Mouse (Mus musculus) thymus, postnatal 10 days (tissue): ENCODE data around the gene Nprl3.
"Not testable (repeated sequence)": the region's sequence is repeated elsewhere in the genome, so short reads cannot be mapped to it uniquely, and the experiment has no call there.

Experiments
- DNase-seq, 2 experiments: peaks; one replicate each; pipeline ENCODE4 v3.0.0; 2021; ENCODE audit warnings: low spot score in 2 of 2

Nprl3 gene

GRCm38 (mm10) chr11:32284582-32284981 lies 17.1 kb upstream of the Nprl3 start:
- DNase-seq: not testable (repeated sequence)

DNA sequence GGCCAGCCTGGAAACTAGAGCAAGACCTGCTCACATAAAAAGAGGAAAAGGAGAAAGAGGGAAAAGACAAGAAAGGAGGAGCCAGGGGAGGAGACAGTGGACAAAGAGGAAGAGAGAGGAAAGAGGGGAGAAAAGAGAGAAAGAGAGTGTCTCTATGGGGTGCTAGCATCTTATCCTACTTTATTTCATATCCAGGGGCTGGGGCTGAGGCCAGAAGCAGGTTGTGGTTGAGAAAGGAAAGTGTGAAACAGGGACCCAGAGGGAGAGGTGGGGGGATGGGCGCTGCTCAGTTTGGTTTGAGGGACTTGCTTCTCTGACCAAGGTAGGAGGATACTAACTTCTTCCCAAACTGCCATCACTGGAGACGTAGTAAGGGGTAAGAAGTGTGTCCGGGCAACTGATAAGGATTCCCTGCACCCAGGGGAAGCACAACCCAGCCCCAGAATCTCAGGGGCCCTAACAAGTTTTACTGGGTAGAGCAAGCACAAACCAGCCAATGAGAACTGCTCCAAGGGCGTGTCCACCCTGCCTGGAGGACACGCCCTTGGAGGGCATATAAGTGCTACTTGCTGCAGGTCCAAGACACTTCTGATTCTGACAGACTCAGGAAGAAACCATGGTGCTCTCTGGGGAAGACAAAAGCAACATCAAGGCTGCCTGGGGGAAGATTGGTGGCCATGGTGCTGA lies 15.7 kb upstream of the Nprl3 start, which contains the start of gene Hba-a1:
Hba-a1 (plus strand) TSS at position 421 of the 687 bp plus-strand sequence.
- not testable (repeated sequence) for DNase-seq

DNA sequence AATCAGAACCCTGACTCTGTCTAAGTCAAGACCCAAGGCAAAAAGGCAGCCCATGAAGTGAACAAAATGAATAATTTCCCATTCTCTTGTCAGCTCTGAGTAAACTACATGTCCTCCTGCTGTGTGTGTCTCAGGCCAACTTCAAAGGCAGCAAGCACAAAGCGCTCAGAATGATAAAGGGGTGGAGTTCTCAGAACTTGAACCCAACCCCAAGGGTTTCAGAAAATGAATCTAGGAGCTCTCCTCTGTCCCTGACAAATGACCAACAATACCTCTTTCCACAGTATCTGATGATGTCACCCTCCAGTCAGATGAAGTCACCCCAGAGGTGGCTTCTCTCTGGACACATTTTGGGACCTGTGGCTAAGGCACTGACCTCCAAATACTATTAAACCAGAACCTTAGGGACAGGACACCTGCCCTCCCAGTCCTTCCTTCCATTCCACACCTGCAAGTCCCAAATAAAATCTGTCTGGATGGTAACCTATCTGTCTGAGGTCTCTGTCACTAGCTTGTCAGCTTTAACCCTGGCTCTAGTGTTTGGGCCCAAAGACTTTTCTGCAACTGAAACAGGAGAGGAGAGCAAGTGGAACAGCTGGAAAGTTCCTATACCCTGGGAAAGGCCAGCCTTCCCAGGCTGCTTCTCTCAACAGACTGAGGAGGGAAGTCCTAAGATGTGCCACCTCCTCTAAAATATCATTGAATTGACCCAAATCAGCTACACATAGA lies 14.1 kb upstream of the Nprl3 start:
- no peak for DNase-seq

GRCm38 (mm10) chr11:32280646-32281045 lies 13.1 kb upstream of the Nprl3 start:
- DNase-seq: no peak

- no peak for DNase-seq
Measured at GRCm38 (mm10) chr11:32278458-32278957, 11.0 kb upstream of the Nprl3 start.

GRCm38 (mm10) chr11:32277736-32278457 lies 10.4 kb upstream of the Nprl3 start:
- DNase-seq: no peak

DNA sequence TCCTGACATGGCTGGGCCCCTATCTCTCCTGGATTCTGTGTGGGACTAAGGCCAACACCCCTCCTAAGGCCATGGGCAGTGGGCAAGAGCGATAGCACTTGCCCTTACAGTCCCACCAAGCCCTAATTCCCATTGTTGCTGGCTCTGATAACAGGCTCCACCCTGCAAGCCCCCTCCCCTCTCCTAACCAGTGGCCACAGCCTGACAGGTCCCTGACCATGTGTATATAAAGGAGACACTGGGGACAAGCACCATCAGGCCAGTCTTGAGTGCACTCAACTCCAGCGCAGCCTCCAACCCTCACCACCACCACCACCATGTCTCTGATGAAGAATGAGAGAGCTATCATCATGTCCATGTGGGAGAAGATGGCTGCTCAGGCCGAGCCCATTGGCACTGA lies 8.8 kb upstream of the Nprl3 start, which contains the start of gene Hba-x:
Hba-x (plus strand) TSS at position 54 of the 400 bp plus-strand sequence.
- DNase-seq: no peak

DNA sequence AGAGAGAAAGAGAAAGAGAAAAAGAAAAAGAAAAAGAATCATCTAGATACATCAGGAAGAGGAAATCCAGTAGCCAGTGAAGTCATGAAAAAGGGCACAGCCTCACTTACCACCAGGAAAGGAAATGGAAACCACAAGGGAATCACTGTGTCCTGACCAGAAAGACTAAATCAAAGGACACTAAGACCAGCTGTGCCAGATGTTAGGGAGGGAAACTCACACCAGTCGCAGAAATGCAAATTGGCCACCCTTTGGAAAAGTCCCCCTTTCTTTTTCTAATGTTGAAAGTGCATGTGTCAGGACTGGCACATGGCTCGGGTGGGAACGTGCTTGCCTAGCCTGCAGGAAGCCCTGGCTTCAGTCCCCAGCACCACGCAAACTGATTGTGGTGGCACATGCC lies 3.7 kb upstream of the Nprl3 start:
- no peak for DNase-seq

DNA sequence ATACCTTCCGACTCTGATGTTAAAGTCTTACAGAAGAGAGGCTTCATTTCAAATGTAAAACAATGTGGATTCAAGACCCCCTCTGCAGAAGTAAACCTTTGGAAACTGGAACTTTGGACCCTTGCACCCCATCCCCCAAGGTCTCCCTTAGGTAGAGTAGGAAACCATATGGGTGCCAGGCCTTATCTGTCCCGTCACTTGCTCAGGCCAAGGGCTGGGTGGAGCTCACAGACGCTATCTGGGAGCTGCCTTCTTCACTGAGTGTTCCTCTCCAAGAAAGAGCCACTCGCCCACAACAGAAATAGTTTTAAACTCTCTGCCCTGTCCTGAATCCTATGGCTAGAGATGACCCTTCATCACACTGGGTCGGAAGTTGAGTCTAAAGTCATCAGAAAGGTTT lies 1.4 kb upstream of the Nprl3 start:
- DNase-seq: no peak

GRCm38 (mm10) chr11:32267964-32268363 lies 457 bp upstream of the Nprl3 start:
- peak; percentile 12 to 18 for DNase-seq

- no peak for DNase-seq
Measured at GRCm38 (mm10) chr11:32266776-32267175, 731 bp downstream of the Nprl3 start.

DNA sequence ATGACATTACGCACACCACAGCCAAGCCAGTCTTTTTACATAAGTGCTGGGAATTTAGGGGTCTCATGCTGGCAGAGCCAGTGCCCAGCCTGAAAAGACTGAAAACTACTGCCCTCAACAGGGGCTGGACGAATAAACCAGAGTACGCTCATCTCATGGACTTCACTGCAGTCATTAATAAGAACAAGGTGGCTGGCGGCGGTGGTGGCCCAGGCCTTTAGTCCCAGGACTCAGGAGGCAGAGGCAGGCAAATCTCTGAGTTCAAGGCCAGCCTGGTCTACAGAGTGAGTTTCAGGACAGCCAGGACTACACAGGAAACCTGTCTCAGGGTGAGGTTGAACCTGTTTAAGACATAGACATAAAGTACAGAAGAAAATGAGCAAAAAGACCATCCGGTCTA lies 1.3 kb downstream of the Nprl3 start:
- no peak for DNase-seq

- DNase-seq: no peak
Measured at GRCm38 (mm10) chr11:32265117-32265738, 2.3 kb downstream of the Nprl3 start.

GRCm38 (mm10) chr11:32262674-32263415 lies 4.7 kb downstream of the Nprl3 start:
- DNase-seq: no peak

- DNase-seq: no peak
Measured at GRCm38 (mm10) chr11:32256566-32256965, 10.9 kb downstream of the Nprl3 start.

DNA sequence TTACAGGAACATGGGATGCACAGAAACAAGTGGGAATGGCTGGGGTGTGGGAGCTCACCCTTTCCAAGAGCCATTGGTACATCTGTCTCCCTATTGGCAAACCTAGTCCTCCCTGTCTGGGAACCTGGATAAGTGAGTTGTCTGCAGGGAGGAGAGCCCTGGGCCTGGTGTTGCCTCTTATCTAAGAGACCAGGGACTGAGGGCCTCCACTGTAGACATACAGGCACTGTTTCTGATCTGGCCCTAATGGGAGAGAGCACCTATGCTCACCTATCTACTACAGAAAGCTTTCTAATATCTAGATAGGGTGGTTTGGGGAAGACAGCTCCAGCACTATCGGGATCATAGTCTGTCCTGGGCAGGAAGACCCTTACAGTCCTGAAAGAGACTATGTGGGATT lies 11.4 kb downstream of the Nprl3 start:
- DNase-seq: no peak

- no peak for DNase-seq
Measured at GRCm38 (mm10) chr11:32253121-32253520, 14.4 kb downstream of the Nprl3 start.

GRCm38 (mm10) chr11:32250880-32251763 lies 16.4 kb downstream of the Nprl3 start:
- DNase-seq: no peak

- DNase-seq: no peak
Measured at GRCm38 (mm10) chr11:32248350-32248749, 19.2 kb downstream of the Nprl3 start.

DNA sequence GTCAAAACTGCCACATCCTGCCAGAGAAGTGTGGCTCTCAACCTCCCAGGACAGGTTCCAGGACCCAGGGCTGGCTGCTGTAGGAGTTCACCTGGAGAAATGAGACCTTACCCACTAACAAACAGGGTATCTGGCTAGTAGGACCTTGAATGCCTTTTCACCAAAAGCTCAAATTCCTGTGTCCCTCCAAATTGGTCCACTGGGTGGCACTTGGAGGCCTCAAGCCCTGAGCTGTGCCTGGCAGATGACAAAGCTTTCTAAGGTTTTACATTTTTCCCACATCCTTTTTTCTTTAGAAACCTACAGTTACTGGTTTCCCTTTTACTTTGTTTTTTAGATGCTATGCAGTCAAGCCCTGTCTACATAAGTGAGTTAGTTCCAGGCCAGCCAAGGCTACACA lies 20.4 kb downstream of the Nprl3 start:
- no peak for DNase-seq
